Mouse (Mus musculus) mouse trophoblast stem cell (cell line): ENCODE measurements around the gene Gm45785.

Experiments used
- in situ Hi-C, 2 experiments: fragments of 300-500 bp; cut with MseI, MboI; formaldehyde crosslinking; loops; 2 replicates in 1 of 2; 3 replicates in 1 of 2; pipeline ENCODE4 v1.15.1; 2025

The Gm45785 gene

GRCm38 (mm10) chr7:140834968-140835757, 21.0 kb downstream of the Gm45785 start, which contains the start of gene Urah:
Gene Urah, plus strand, starts transcription at chr7:140835018.
- in situ Hi-C loops = no loop called here

GRCm38 (mm10) chr7:140833341-140833740, 22.8 kb downstream of the Gm45785 start:
- in situ Hi-C loops = no loop called here

- in situ Hi-C loops = no loop called here
These were observed 24.7 kb downstream of the Gm45785 start for GRCm38 (mm10) chr7:140831447-140831846.

DNA sequence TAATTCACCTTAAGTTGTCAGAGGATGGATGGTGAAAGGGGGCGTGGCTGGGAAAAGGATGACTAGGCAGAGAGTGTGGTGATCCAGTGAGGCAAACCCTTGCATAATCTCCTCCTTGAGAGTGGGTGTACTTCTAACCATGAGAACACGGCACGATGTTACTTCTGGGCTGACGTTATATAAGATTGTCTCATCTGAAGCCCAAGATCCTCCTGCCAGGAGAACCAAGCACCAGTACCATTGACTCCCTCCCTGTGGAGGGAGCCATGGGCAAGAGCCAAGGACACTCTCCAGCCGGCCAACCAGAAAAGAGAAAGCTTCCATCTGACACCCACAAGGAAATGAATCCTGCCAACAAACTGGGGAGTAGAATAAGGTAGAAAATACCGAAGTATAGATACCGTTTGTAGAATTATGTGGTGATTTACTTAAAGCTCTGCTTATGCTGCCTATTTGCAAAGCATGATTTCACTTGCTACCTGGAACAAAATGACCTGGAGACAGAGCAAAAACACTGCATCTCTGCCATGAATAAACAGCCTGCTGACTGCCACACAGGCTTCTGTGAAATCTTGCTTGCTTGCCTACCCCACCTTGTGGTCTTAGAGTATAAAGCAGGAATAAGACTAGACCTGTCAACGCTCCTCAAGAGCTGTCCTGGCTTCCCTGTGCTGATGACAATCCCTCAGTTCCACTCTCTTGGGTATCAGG, 27.8 kb downstream of the Gm45785 start:
- in situ Hi-C loops = no loop called here

GRCm38 (mm10) chr7:140822731-140823130, 33.4 kb downstream of the Gm45785 start:
- in situ Hi-C loops = loop anchor here in 1 of 2 experiments (25.0 kb wide), 1 partner anchor 735 kb away; the partner anchor contains the start of genes Caly and Prap1

DNA sequence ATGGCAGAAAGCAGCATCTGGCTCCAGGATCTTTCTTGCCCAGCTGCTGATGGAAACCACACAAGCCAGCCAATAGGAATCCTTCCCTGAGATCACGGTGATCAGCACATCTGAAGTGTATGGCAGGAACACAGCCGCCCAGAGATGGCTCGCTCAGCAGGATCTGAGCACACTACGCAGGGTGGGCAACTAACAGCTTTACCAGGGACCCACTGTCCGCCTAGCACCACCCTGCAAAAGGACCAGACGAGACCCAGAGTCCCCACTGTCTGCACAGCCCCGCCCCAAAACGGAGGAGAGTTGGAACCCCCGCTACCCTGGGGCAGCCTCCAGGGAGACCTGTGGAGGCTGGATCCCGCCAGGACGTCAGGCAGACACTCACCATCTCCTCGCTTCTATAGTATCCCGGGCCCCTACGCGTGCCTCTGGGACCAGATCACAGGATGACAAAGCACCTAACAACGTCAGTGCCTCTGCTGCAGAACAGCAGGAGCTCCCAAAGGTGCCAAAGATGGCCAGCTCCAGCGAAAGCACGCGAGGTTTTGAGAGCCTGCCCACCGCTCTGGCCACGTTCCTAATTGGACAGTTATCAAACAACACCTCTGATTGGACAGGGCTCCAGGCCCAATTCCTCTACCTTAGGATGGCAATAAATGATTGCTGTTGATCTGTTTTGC, 34.3 kb downstream of the Gm45785 start, which contains the start of gene Zfp941:
TSS of gene Zfp941 (minus strand) at position 526 of the 677 bp plus-strand sequence.
- in situ Hi-C loops = loop anchor here in 1 of 2 experiments (25.0 kb wide), 1 partner anchor 734 kb away; the partner anchor contains the start of genes Caly and Prap1

DNA sequence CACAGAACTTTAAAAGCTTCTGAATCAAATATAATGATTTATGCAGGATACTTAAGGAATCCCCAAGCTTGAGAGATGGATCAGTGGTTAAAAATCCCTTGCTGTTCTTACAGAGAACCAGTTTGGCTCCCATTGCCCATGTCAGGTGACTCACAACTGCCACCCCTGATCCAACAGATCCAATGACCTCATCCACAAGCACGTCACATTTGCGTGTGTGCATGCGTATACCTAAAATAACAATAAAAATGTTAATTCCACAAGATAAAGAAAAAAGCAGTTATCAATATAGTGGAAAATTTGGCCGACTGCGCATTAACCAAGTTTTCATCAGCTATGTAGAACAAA, 34.9 kb downstream of the Gm45785 start:
- in situ Hi-C loops = loop anchor here in 1 of 2 experiments (25.0 kb wide), 1 partner anchor 734 kb away; the partner anchor contains the start of genes Caly and Prap1

- in situ Hi-C loops = loop anchor here in 1 of 2 experiments (25.0 kb wide), 1 partner anchor 733 kb away; the partner anchor contains the start of genes Caly and Prap1
These were observed 36.0 kb downstream of the Gm45785 start for GRCm38 (mm10) chr7:140820173-140820572.

GRCm38 (mm10) chr7:140812850-140813249, 43.3 kb downstream of the Gm45785 start:
- in situ Hi-C loops = loop anchor here in 1 of 2 experiments (25.0 kb wide), 1 partner anchor 726 kb away; the partner anchor contains the start of genes Caly and Prap1

GRCm38 (mm10) chr7:140811714-140812113, 44.4 kb downstream of the Gm45785 start:
- in situ Hi-C loops = loop anchor here in 1 of 2 experiments (25.0 kb wide), 1 partner anchor 724 kb away; the partner anchor contains the start of genes Caly and Prap1

DNA sequence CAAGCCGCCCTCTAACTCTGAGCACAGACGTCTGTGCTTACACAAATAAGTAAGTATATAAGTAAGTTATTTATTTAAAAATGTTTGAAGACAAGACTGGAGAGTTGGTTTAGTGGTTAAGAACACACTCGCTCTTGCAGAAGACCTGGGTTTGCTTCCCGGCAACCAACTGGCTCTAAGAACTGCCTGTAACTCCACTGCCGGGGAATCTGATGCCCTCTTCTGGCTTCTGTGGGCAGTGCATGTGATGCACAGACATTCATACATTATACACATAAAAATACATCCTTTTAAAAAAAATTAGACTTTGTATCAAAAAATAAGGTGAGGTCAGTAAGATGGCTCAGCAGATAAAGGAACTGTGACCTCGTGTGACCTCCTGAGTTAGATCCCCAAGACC, 45.6 kb downstream of the Gm45785 start:
- in situ Hi-C loops = loop anchor here in 1 of 2 experiments (25.0 kb wide), 1 partner anchor 723 kb away; the partner anchor contains the start of genes Caly and Prap1

- in situ Hi-C loops = loop anchor here in 1 of 2 experiments (25.0 kb wide), 1 partner anchor 718 kb away; the partner anchor contains the start of genes Caly and Prap1
These were observed 50.4 kb downstream of the Gm45785 start for GRCm38 (mm10) chr7:140805704-140806103.

- in situ Hi-C loops = loop anchor here in 1 of 2 experiments (25.0 kb wide), 1 partner anchor 715 kb away; the partner anchor contains the start of genes Caly and Prap1
These were observed 53.5 kb downstream of the Gm45785 start for GRCm38 (mm10) chr7:140802629-140803028.

DNA sequence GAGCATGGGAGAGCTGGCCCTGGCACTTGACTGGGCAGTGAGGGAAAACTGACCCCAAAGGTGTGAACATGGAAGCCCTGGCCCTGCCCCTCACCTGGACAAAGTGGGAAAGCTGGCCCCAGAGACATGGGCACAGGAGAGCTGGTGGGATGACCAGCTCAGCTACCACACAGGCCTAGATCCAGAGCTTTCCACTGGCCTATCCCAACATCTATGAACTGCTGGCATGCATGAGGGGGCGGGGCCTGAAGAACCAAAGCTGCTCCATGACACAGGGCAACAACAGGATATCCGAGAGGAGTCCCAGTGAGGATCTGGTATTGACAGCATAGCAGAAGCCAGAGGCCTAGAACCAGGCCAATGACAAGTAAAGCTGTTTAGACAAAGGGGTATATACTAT, 57.9 kb downstream of the Gm45785 start:
- in situ Hi-C loops = no loop called here

DNA sequence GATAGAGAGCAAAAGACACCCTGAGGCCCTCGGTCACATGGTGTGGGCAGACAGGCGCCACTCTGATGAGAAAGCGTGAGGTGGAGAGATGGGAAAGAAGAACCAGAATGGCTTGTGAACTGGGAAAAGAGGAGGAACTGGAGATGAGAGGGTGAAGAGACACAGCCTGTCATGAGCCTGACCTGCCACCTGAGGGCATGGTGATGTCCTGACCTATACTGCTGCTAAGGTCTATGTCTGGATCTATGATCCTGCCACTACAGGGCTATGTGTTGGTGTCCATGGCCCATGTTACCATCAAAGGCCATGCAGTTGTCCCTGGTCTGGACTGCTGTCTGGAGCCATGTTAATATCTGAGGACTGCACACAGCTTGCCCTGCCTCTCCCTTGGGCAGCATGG, 58.5 kb downstream of the Gm45785 start:
- in situ Hi-C loops = no loop called here

- in situ Hi-C loops = no loop called here
These were observed 62.6 kb downstream of the Gm45785 start for GRCm38 (mm10) chr7:140793541-140793940.

DNA sequence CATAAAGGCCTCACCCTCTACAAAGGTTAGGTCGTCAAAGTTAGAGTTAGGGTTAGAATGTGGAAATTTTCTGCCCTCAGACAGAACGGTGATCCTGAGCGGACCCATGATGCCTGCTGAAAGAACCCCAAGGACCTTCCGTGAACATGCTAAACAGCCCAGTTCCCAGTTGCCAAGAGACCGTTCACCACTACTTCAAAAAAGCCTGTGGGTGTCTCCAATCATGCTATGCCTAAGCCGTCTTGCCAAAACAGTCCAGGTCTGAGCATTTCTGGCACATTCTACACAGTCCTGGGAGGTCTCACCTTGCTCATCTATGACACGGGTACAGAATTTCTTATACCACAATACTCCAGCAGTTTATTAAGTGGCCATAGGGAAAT, 68.1 kb downstream of the Gm45785 start:
- in situ Hi-C loops = no loop called here

- in situ Hi-C loops = no loop called here
These were observed 68.6 kb downstream of the Gm45785 start, which contains the start of gene Syce1 for GRCm38 (mm10) chr7:140787406-140788052. Gene Syce1, minus strand, starts transcription at chr7:140787852.

GRCm38 (mm10) chr7:140780548-140780947, 75.6 kb downstream of the Gm45785 start:
- in situ Hi-C loops = no loop called here
